Mouse (Mus musculus) layer of hippocampus, postnatal 14 days (tissue): Measurements from ENCODE around the gene Cd200r3. TPM values are rescaled to one million over a fixed set of nuclear protein-coding genes. Genes with fewer than 3 reads are reported as not detected.

ENCODE experiments used
- DNase-seq, 2 experiments: peaks; one replicate each; pipeline ENCODE4 v3.0.0; 2021 to 2022; ENCODE audit warnings: low spot score in 2 of 2, mixed read lengths in 1 of 2
- total RNA-seq, 2 experiments: library from RNA; stranded (reverse); gene quantifications; 2 replicates each; pipeline ENCODE4 v1.2.3; 2021

Gene Cd200r3
- total RNA-seq, 2 experiments from 2014 or later = 0.32 TPM; not detected in 1

DNA sequence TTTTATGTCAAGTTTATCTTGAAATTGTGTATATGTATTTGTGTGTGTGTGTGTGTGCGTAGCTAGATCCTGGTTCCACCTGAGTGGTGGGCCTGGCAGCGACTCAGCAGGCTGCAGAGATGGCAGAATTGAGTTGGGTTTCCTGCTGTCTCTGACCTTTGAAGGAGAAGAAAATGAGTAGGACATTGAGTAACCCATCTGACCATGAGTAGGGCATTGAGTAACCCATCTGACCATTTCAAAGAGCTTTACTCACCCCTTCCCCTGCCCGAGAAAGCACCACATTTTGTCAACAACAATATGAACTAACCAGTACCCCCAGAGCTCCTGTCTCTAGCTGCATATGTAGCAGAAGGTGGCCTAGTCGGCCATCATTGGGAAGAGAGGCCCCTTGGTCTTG lies 86.6 kb downstream of the Cd200r3 start:
- DNase-seq = no peak

DNA sequence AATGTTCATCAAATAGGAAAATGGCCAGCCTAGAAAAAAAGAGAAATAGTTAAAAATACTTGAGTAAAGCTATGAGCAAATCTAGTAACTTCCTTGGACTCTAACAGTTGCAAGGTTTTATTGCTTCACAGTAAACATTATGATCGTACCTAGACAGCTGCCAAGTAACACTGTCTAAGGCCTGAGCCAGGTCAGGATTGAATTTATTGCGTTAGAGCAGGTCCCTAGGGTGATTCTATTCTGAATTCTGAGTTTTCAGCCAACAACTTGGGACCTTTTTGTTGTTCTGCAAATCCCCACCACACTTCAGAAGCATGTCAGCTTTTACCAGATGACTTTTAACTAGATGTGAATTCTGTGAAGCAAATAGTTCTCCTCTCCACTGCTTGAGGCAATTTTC lies 87.3 kb downstream of the Cd200r3 start:
- DNase-seq = no peak

Other genes with a start within 250 kb of the Cd200r3 start
- 1 to 10 TPM; 4.3 to 6.5 TPM for gene Nepro, start 219.4 kb upstream of the Cd200r3 start, total RNA-seq
- 10 to 100 TPM; 26.1 to 27.7 TPM for gene Gtpbp8, start 197.3 kb upstream of the Cd200r3 start, total RNA-seq
- under 1 TPM in 1 of 2 experiments, not detected in 1; 0.23 TPM for gene Cd200r1, start 177.9 kb upstream of the Cd200r3 start, total RNA-seq
- not detected for gene Cd200r4, start 131.9 kb upstream of the Cd200r3 start, total RNA-seq
- not detected for gene Cd200r2, start 76.6 kb upstream of the Cd200r3 start, total RNA-seq
- gene Ccdc80, start 149.7 kb downstream of the Cd200r3 start, total RNA-seq = 1 to 10 TPM; 6.5 to 9.8 TPM
- 10 to 100 TPM; 53.8 to 54.7 TPM for gene Slc35a5, start 215.0 kb downstream of the Cd200r3 start, total RNA-seq
- gene Atg3, start 215.1 kb downstream of the Cd200r3 start, total RNA-seq = 10 to 100 TPM; 43.2 to 45.1 TPM